Mouse (Mus musculus) spleen, adult 18-20 months (tissue): ENCODE results near the gene Rab11fip3.
A peak's percentile ranks its signal among the peaks of the same experiment; 100 is the strongest.

Experiments used
- DNase-seq, 2 experiments: peaks; one replicate each; pipeline ENCODE4 v3.0.0; 2022; ENCODE audit warnings: mixed read lengths in 2 of 2

Rab11fip3 gene

DNA sequence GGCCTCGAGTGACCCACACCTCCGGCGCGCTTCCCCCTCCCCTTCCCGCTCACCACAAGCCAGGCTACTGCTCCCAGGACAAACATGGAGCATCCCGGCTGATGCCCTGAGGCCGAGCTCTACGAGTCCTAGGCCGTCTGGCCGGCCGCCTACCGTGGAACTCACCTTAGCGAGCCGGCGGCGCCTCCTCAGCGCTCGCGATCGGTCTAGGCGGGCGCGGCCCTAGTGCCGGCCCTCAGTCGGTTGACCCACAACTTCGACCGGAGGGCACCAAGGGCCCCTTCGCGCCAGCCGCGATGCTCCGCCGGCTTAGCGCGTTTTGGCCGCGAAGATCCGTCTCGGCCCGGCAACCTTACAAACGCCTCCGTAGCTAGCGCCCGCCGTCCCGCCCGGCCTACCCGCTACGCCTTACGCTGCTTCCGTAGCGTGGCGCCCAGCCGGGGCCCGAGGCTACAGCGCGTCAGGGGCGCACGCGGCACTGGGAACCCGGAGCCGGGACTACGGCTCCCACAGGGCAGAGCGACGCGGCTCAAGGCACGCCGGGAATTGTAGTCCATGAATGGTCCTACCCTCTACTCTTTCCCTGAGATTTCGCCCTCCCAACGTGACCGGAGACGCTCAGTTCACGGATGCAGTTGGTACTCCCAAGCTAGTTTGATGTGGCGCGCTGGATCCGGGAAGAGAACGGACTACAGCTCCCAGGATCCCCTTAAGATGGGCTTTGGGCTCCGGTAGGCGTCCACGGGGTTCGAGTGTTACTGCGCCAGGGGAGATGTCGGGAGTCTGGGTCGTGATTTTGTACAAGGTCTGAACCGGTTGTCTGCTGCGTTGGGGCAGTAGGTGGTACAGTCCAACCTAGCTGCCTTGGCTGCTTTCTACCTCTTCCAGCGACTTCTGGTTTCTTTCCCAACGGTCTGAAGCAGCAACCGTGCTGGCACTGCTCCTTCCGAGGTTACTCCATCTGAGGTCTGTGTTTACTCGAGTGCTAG lies 83.8 kb downstream of the Rab11fip3 start, which contains the start of gene Capn15:
Gene Capn15 (minus strand): TSS at position 491 of the 989 bp plus-strand sequence.
- DNase-seq, result peak; percentile 84 to 88

DNA sequence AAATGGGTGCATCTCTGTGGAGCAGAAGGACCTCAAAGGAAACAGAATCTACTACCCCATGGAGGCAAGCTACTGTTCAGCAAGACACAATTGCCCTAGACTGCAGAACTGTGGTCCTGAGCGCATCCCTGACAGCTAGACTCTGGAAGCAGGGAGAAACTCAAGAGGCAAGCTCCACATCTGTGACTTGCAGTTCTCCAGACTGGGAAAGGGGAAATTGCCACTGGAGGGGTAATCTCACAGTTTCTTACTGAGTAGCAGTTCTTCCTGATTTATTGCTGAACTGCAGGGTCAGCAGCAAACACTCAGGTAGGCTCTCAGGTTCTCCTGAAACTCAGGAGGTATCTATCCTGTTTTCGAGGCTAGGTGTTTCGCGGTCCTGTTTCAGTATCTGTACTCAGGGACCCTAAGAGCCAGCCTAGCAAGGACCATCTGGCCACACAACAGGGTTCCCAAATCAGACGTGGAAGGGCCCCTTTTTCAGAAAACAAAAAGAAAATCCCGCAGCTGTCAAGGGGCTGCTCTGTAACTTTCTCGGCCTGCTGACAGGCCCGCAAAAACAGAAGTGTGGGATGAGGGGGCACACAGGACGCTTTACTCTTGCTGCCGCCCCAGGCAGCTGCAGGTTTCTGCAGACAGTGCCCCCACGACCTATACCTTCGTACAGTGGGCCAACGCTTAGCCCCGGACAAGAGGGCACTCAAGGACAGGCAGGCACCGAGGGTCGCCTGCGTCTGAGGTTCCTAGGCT lies 84.6 kb downstream of the Rab11fip3 start:
- no peak for DNase-seq

DNA sequence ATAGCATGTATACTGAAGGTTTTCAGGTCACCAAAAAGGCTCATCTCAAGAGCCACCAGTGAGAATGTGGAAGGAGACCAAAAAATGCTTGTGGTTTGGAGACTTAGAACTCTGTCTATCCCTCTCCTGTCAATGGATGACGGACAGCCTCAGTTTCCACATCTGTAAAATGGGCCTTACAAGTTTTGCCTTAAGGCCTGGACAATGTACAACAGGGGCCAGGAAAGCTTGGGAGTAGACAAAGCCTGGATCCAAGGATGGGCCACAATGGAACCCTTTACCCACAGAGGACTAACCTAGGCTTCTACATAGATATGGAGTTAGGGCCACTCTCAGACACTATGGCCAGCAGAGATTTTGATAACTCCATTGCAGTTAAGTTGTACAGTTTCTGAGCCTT lies 85.3 kb downstream of the Rab11fip3 start:
- DNase-seq, result no peak

DNA sequence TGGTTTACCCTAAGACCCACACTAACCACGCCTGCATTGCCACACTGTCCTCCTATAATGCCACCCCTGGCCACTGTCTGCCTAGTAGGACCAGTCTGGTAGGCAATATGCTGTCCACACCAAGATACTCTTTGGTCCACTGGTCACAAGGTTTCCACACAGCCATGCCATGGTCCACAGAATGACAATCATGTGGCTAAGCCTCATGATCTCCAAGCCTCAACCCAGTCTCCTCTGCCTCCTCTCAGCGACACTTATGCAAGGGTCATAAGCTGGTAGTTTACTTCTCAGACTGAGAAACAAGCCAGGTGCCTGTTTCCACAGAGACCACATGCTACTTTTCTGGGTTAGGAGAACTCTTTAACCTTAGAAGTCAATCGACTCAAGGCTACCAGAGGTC lies 86.4 kb downstream of the Rab11fip3 start:
- no peak for DNase-seq

DNA sequence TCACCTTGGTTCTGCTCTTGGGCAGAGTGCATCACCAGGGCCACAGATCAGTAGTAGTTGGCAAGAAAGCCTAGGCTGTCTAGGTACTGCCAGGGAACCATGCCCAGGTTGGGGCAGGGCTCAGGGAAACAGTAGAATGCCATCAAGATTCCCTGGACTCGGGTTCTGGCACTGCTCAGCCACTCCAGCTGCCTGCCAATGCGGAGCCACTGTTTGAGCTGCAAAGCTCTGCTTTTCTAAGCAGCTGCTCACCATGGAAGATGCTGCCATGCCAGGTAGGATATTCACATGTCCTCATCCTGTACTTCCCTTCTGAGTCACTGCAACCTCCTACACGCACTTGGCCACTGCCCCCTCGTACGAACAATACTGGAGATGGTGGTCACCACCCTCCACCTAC lies 88.5 kb downstream of the Rab11fip3 start:
- no peak for DNase-seq

DNA sequence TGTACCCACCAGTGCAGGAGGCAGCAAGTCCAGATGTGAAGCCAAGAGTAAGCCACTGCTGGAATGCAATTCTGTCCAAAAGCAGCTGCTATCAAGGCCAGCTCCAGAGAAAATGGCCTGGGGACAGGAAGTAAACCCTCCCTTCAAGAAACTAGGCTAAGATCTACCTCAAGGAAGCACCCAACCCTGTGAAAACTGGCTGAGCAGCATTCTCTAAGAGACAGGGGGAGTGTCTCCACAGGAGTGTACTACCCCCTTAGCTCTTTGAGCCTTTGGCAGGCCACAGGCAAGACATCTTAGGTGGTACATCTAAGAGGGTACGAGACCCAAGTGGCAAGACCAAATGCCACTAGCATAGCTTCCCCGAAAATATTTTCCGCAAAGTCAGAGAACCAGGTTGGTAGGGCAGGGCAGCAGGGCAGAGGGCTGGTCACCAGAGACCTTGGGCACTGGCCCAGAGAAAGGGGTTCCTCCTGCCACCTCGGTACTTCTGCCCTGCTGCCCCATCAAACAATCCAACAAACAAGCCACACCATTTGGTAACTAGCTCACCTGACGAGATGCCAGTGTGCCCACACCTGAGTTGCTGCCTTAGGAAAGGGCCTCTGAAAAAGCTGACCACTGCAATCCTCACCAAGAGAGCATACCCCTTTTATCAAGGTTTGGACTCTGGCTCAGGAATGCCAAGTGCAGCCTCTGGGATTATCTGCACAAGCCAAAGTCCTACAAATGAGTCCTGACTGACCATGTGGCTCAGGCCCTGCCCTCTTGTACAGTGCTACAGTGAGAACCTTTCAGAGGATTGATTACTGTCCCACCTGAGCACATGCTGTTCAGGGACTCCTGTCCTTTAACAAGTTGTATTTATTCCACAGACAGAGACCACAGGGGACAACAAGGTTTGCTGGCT lies 89.3 kb downstream of the Rab11fip3 start:
- no peak for DNase-seq

DNA sequence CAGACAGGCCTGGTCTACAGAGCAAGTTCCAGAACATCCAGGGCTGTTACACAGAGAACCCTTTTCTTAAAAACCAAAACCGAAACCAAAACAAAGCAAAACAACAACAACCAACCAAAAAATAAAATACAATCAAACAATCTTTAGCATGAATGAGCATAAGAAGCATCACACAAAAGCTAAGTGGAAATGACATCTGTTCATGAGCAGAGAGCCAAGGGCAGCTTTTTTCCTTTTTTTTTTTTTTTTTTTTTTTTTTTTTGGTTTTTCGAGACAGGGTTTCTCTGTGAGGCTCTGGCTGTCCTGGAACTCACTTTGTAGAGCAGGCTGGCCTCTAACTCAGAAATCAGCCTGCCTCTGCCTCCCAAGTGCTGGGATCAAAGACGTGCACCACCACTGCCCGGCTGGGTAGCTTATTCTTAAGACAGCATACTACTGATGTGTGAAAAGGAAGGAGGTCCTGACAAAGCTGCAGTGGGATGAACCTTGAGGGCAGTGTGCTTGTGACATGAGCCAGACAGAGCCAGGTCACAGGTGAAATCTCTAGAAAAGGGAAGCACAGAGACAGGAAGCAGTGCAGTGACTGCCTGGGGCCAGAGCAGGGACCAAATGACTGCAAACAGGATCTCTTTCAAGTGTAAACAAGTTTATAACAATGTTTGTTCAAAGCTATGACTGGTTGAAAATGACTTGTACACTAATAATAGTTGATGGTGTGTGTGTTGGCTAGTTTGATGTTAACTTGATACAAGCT lies 98.2 kb downstream of the Rab11fip3 start:
- no peak for DNase-seq

DNA sequence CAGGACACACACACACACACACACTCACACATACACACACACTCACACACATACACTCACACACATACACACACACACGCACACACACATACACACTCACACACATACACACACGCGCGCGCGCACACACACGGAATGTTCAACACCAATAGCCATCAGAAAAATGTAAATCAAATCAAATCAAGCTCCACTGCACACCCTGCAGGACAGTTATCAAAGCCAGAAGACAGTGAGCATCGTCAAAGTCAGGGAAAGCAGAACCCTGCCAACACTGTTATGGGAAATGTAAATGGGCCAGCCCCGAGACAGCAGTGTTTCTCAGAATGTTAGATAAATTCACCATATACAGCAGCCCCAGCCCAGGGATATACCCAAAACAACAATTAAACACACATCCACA lies 98.9 kb downstream of the Rab11fip3 start:
- DNase-seq, result no peak

DNA sequence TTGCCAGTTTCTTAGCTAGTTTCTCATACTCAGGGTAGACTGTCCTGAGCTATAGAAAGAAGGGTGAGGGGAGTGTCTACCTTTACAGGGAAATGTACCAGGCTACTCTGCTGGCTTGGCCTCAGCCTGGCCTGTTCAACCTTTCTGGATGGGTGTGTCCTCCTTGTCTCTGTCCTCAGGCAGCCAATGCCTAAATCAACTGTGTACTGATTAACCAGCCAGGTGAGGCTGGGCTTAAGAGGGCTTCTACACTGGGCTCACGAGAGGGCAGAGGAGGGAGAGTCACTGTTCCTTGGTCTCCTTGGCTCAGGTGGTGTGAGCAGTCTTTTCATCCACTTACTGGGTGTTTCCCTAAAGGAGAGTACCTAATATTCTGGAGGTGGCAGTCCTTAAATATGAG lies 101.2 kb downstream of the Rab11fip3 start:
- DNase-seq, result no peak

DNA sequence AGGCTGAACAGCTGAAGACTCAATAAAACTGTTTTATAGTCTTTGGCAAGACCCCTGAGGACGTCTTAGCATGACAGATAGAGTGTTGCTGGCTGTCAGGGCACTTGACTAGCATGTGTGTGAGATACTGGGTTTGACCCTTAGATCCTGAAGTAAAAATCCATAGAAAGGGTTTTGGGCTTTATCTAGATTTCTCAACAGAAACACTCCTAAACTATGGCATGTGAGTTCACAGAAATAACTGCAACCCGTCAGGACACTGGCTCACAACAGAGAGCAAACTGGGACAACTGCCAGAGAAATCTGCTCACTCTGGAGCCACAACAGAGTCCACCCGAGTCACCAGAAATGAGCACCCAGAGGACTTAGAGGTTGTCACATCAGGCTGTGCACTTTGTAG lies 101.7 kb downstream of the Rab11fip3 start:
- no peak for DNase-seq

DNA sequence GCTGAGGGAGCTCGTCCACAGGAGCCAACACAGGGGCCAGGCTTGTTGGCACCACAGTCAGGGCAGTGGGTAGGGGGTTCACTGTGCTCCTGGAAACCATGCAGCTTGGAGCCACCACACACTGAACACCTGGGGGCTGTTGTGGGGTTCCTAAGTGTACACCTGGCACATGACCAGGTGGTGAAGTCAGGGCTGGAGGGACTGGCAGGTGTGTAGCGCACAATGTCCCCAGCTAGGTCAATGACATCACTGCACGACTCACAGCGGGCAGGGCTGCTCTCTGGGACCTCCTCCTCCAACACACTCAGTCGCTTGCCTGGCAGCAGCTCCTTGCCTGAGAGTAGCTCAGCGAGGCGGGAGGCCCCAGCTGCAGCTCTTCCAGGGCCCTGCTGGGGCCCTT lies 105.1 kb downstream of the Rab11fip3 start:
- DNase-seq, result no peak

DNA sequence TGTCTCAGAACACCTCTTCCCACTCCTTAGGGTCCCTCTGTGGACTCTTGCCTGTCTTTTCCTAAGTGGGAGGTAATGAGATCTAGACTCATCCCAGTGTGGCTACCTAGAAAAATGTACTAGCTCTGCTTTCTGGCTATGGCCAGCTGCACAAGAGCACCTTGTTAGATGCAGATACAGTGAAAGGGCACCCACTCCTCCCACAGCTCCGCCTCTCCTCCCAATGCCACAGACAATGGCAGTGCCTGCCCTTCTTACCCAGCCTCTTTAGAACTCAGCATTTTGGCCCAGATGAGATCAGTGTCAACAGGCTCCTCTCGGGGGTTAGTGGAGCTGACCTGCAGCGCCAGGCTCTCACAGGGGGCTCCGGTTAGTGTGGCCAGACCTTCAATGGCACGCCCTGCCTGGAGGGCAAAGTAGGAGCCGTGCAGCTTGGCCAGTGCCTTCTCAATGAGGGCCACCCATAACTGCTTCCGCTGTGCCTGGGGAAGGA lies 106.9 kb downstream of the Rab11fip3 start:
- no peak for DNase-seq

DNA sequence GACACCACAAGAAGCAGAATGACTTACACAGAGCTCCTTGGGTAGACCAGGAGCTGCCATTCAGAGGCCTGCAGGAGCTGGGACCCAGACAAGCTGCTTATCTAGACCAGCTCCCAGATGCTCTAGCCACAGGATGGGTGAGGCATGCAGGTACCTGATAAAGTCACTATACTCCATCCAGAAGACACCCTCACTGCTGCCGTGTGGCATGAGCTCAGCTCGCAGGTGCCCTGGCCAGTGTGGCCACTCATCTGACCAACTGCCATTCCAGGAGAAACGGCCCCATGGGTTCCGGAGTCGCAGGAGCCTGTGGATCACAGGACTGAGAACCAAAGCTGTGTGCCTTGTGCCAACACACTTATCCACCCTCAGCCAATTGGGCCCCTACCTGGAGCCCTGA lies 107.8 kb downstream of the Rab11fip3 start:
- no peak for DNase-seq

DNA sequence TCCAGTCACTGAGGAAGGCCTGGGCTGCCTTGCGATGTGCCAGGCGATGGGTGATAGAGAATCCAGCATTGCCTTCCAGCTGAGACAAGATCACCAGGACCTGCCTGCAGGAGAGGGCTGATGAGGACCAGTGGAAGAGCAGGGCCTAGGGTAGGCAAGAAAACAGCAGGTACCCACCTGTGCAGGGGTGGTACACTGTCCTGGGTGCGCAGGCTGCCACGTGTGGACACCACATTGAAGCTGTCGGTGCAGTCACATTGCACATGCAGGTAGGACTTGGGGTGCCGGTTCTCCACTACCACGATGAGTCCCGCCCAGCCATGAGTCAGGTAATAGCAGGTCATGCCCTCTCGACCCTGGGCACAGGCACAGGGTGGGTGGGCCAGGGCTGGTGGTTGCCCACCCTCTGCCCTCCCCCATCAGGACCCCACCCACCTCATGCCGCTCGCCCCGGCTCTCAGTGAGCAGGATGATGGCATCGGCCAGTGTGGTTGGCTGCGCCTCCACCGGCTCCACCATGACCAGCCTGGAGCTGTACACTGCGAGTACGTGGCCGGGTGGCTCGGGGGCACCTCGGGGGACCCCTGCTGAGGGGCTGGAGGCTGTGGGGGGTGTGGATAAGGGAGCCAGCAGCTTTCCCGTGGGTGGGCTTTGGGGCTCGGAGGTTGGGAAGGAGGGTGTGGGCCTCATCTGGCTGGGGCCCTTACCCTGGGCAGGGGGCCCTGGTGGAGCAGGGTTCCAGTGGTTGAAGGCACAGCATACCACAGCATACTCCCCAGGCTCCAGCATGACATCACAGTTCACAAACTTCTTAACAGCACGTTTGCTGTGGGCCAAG lies 109.5 kb downstream of the Rab11fip3 start:
- DNase-seq, result no peak

DNA sequence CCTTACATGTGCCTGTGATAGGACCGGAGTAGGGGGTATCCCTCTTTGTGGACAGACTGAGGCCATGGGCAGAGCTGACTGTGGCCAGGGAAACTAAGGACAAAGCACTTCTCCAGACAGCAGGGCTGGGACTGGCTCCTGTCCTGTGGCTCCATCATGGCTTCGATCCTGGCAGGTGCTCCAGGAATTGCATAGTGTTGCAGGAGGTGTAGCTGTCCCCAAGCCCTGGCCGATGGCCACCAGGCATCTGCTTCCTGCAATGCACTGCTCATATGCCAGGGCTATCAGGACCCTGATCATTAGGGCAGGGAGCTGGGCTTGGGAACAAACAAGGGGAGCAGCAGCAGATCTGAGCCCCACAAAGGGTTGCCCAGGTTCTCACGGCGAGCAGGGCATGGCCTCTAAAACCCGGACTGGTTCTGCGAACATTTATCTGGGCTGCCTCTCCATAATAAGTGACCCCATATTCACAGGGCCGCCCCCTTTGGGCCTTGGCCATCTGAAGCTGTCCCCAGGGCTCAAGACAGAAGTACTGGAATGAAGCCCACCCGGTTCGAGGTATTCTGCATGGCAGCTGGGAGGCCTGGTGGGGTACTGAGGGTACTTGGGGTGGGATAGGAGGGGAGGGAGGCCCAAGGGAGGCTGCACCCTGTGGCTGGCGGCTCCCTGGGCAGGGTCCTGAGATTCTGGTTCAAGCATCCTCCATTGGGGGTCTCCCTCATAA lies 110.4 kb downstream of the Rab11fip3 start:
- no peak for DNase-seq

DNA sequence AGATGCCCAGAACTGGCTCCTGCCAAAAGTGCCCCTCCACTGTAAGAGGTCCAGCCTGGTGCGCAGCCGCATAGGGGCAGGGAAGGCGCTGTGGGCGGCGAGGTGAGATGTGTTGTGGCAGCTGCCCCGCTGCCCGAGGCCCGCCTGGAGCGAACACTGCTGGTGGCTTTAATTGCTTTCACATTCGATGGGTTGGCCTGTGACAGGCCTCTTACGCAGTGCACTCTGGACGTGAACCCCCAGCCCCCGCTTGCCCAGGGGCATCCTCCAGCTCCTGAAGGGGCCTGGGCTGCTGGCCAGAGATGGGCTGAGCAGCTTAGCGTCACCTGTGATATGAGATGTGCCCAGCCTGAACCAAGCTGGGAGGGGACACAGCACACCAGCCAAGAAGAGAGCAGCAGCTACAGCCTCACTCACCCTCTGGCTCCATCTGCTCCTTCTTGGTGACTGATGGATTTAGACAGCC lies 111.7 kb downstream of the Rab11fip3 start:
- no peak for DNase-seq

DNA sequence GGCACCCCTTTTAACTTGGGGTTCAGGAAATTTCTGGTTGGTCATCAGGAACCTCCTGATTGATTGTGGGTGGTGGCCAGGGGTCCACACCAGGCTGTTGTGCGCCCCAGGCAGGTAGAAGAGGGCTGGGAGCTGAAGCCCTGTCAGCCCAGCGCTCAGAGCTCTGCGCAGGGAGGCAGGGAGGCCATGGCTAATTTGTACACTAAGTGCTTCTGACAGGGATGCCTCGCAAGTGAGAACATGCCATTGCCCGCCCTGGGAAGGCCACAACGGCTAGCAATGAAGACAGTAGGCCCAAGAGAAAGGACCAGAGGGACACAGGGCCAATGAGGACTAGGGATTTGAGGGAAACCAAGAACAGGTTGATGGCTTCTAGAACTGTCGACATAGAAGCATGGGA lies 112.7 kb downstream of the Rab11fip3 start:
- no peak for DNase-seq

DNA sequence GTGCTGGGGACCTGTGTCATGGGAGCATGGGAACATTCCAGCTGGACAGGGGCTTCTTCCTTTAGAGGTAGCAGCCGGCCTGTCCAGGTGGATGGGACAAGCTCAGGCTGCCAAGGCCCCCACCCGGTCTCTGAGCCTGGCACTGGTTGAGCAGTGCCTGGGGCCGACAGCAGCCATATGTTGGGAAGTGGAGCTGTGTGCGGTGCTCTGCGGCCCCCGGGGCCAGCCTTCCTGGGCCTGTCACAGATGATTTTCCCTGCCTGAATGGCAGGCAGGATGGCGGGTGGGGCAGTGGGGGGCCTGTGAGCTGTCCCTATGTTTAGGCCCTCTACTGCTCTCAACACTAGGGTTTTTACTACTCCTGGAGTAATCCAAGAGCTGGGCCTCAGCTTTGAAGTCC lies 113.2 kb downstream of the Rab11fip3 start:
- DNase-seq, result no peak

DNA sequence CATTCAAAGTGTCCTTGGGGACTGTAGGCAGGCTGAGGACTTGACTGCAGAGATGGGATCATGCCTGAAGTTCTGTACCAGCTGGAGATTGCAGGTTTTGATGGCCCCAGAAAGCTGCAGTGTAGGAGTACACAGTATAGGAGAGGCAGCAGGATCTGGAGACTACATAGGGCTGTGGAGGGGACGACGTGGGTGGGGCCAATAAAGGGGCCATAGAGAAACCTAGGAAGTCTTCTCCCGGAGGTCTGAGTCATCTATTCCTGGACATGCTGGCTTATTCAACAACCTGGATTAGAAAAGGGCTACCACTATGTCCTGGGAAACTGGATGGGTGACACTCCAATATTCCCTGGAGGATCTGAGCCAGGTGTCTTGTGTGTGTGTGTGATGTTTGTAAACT lies 113.6 kb downstream of the Rab11fip3 start:
- DNase-seq, result no peak

DNA sequence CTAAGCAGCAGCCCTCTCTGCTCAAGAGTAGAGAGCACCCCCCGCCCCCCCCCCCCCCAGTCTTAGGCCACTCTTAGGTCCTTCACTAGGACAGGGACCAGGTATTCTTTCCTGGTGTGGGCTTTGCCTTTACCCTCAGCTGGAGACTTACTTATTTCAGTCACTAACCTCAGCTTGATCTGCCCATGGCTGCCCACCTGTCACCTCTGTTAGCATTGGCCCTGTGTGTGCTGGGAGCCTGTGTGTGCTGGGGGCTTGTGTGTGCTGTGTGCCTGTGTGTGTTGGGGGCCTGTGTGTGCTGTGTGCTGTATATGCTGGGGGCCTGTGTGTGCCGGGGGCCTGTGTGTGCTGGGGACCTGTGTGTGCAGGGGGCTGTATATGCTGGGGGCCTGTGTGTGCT lies 114.7 kb downstream of the Rab11fip3 start:
- no peak for DNase-seq
